Mouse (Mus musculus) hindbrain, embryonic 11.5 days (tissue): Measurements from ENCODE around the gene Tmed2. TPM values are rescaled to one million over a fixed set of nuclear protein-coding genes. Genes with fewer than 3 reads are reported as not detected.

Experiments used
- ATAC-seq: fragments of 200-750 bp; cut with Nextera tagmentation; 2 replicates; pipeline ENCODE4 v1.8.0; 2017; ENCODE audit warnings: mild to moderate bottlenecking, moderate TSS enrichment, moderate library complexity; ENCODE audit not compliant: low FRiP score
- DNase-seq: peaks from one replicate; pipeline ENCODE4 v3.0.0-alpha.2; 2015; ENCODE audit warnings: low spot score
- H3K27ac ChIP-seq: fragments of 300-500 bp; sonication (generic); 2 replicates; pipeline ENCODE4 v1.5.1; 2014; ENCODE audit warnings: mild to moderate bottlenecking, low read depth, low read length
- H3K27me3 ChIP-seq: fragments of 300-500 bp; sonication (generic); 2 replicates; pipeline ENCODE4 v1.6.1; 2014; ENCODE audit warnings: mild to moderate bottlenecking, low read length, moderate library complexity, mixed read lengths; ENCODE audit not compliant: control insufficient read depth, insufficient read depth
- H3K36me3 ChIP-seq: fragments of 300-500 bp; sonication (generic); 2 replicates; pipeline ENCODE4 v1.6.1; 2014; ENCODE audit warnings: mild to moderate bottlenecking, low read length, moderate library complexity, mixed read lengths; ENCODE audit not compliant: control insufficient read depth, insufficient read depth
- H3K4me1 ChIP-seq: fragments of 300-500 bp; sonication (generic); replicated peaks from 2 replicates; pipeline ENCODE4 v1.6.1; 2014; ENCODE audit warnings: low read length, mixed read lengths; ENCODE audit not compliant: control insufficient read depth, insufficient read depth
- H3K4me2 ChIP-seq: fragments of 300-500 bp; sonication (generic); replicated peaks from 2 replicates; pipeline ENCODE4 v1.6.1; 2014; ENCODE audit warnings: mild to moderate bottlenecking, low read depth, low read length
- H3K4me3 ChIP-seq: fragments of 300-500 bp; sonication (generic); 2 replicates; pipeline ENCODE4 v1.5.1; 2014; ENCODE audit warnings: low read depth, low read length
- H3K9ac ChIP-seq: fragments of 300-500 bp; sonication (generic); 2 replicates; pipeline ENCODE4 v1.6.1; 2014; ENCODE audit warnings: low read depth, low read length
- H3K9me3 ChIP-seq: fragments of 300-500 bp; sonication (generic); 2 replicates; pipeline ENCODE4 v1.6.1; 2016; ENCODE audit warnings: low read length; ENCODE audit not compliant: control insufficient read depth
- WGBS: fragments of 180-500 bp; shearing (Covaris S2); extraction: QIAGEN DNeasy Blood & Tissue Kit; methylation state at CpG from one replicate; pipeline ENCODE4 v1.1.7; 2014; 5-methylcytosine and 5-hydroxymethylcytosine counted together
- polyA plus RNA-seq: library from polyadenylated mRNA; unstranded; fragments of >200 nt; fragmentation: Nextera tagmentation; extraction: Ambion mirVana; gene quantifications from 2 replicates; pipeline ENCODE4 v1.2.1, GENCODE M21; 2014

The Tmed2 gene
- polyA plus RNA-seq, 1 experiment from 2014 or later: 474 TPM

GRCm38 (mm10) chr5:124515789-124516188 is 24.7 kb upstream of the Tmed2 start:
- no peaks in the 10 kb centered on the region for H3K9me3 ChIP-seq
- H3K27me3 ChIP-seq: no peaks in the 10 kb centered on the region
- H3K4me2 ChIP-seq: no peak overlapping the region
- DNase-seq: no peak
- no peaks in the 10 kb centered on the region for H3K4me1 ChIP-seq
- no peak overlapping the region for H3K27ac ChIP-seq
- H3K4me3 ChIP-seq: no peak overlapping the region
- H3K9ac ChIP-seq: no peak overlapping the region
- WGBS: 84% methylated on average over 5 of the region's 5 CpGs
- no peak for ATAC-seq
- 0 out of 2 replicates have a peak, but pooled peaks cover 2% of the 10 kb centered on the region for H3K36me3 ChIP-seq

GRCm38 (mm10) chr5:124518648-124519047 is 21.8 kb upstream of the Tmed2 start:
- no peak for ATAC-seq
- no peak overlapping the region for H3K27ac ChIP-seq
- no peak for DNase-seq
- no peaks in the 10 kb centered on the region for H3K9me3 ChIP-seq
- no peak overlapping the region for H3K9ac ChIP-seq
- H3K4me1 ChIP-seq: no peaks in the 10 kb centered on the region
- no peaks in the 10 kb centered on the region for H3K27me3 ChIP-seq
- WGBS: 51% methylated on average over 10 of the region's 10 CpGs
- no peak overlapping the region for H3K4me2 ChIP-seq
- H3K4me3 ChIP-seq: no peak overlapping the region
- H3K36me3 ChIP-seq: 0 out of 2 replicates have a peak, but pooled peaks cover 2% of the 10 kb centered on the region

DNA sequence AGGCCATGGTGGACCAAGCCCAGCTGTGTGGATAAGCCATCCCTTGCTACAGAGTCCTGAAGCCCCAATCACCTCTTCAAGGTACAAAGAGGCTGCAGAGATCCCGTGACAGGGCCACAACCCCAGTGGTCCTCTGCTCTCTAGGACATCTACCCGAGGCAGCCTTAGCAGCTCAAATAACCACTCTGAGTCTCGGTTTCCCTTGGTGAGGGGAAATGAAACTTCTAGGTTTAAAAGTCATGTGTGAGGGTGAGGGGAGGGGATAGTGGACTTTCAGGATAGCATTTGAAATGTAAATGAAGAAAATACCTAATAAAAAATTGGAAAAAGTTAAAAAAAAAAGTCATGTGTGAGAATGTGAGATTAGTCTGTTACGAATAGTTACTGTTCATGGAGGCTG is 18.9 kb upstream of the Tmed2 start:
- H3K36me3 ChIP-seq: no peaks in the 10 kb centered on the region
- WGBS: 87% methylated on average over 4 of the region's 4 CpGs
- H3K4me1 ChIP-seq: no peaks in the 10 kb centered on the region
- H3K27me3 ChIP-seq: no peaks in the 10 kb centered on the region
- no peak overlapping the region for H3K9ac ChIP-seq
- no peak for ATAC-seq
- no peak overlapping the region for H3K4me3 ChIP-seq
- DNase-seq: no peak
- no peak overlapping the region for H3K4me2 ChIP-seq
- no peaks in the 10 kb centered on the region for H3K9me3 ChIP-seq
- H3K27ac ChIP-seq: no peak overlapping the region

GRCm38 (mm10) chr5:124523032-124523431 is 17.5 kb upstream of the Tmed2 start:
- no peaks in the 10 kb centered on the region for H3K9me3 ChIP-seq
- H3K4me3 ChIP-seq: no peak overlapping the region
- no peaks in the 10 kb centered on the region for H3K36me3 ChIP-seq
- H3K27me3 ChIP-seq: no peaks in the 10 kb centered on the region
- ATAC-seq (no peak), DNase-seq (no peak)
- WGBS: 98% methylated on average over 8 of the region's 8 CpGs
- no peaks in the 10 kb centered on the region for H3K4me1 ChIP-seq
- H3K4me2 ChIP-seq: no peak overlapping the region
- H3K9ac ChIP-seq: no peak overlapping the region
- H3K27ac ChIP-seq: no peak overlapping the region

DNA sequence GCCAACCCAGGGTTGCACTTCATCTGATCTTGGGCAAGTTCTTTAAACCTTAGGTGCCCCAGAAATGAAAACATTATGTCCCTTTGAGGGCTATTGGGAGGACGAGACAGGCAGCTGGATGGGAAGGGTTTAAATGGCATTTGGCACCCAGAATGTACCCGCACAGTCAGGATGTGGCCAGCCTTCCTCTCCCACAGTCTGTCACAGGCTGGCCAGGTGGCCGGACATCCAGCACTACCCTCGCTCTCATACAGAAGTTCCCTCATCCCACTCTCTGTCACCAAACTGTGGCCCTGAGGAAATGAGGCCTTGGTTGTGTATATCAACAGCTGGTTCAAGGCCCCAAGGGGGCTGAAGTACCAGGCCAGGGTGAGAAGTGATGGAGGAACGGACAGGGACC is 15.6 kb upstream of the Tmed2 start:
- no peaks in the 10 kb centered on the region for H3K9me3 ChIP-seq
- no peak overlapping the region for H3K9ac ChIP-seq
- H3K4me1 ChIP-seq: peaks cover 4% of the 10 kb centered on the region; the same call in 1 of the 2 replicates
- 94% methylated on average over 5 of the region's 5 CpGs for WGBS
- H3K4me2 ChIP-seq: no peak overlapping the region
- ATAC-seq (no peak), DNase-seq (no peak)
- H3K36me3 ChIP-seq: no peaks in the 10 kb centered on the region
- H3K4me3 ChIP-seq: no peak overlapping the region
- H3K27ac ChIP-seq: no peak overlapping the region
- no peaks in the 10 kb centered on the region for H3K27me3 ChIP-seq

- Histone ChIP-seq H3K36me3 (no peaks in the 10 kb centered on the region), H3K4me3 (peak overlapping the region; percentile 4; the same call in 1 of the 2 replicates), H3K9ac (no peak overlapping the region), H3K9me3 (no peaks in the 10 kb centered on the region), H3K27ac (no peak overlapping the region), H3K27me3 (no peaks in the 10 kb centered on the region), H3K4me2 (peak overlapping the region; percentile 24), H3K4me1 (peaks cover 6% of the 10 kb centered on the region)
- 71% methylated on average over 4 of the region's 4 CpGs for WGBS
- ATAC-seq (no peak), DNase-seq (no peak)
These were observed 12.1 kb upstream of the Tmed2 start for GRCm38 (mm10) chr5:124528351-124528750.

DNA sequence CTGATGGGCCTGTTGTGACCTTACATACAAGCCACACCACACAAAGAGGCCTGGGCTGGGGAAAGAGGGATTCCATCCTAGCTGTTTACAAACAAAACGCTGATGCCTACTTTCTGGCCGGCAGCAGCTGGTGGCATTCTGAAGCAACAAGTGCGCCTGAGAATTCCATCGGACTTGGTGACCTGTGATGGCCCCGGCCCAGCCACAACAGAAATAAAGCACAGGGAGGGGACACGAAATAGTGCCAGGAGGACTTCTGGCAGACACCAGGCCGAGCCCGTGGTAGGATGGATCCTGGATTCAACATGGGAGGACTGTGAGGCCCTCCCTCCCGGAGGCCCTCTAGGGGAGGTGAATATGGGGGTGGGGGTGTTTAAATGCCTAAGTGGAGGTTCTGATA is 11.7 kb upstream of the Tmed2 start:
- H3K27ac ChIP-seq: no peak overlapping the region
- H3K4me3 ChIP-seq: peak overlapping the region; percentile 4; the same call in 1 of the 2 replicates

GRCm38 (mm10) chr5:124529191-124529651 is 11.3 kb upstream of the Tmed2 start:
- WGBS: 39% methylated on average over 8 of the region's 8 CpGs
- no peak overlapping the region for H3K4me3 ChIP-seq
- H3K27me3 ChIP-seq: no peaks in the 10 kb centered on the region
- no peak overlapping the region for H3K27ac ChIP-seq
- no peaks in the 10 kb centered on the region for H3K36me3 ChIP-seq
- H3K9ac ChIP-seq: peak overlapping the region; percentile 23
- H3K4me1 ChIP-seq: peaks cover 6% of the 10 kb centered on the region
- DNase-seq (peak; percentile 14), ATAC-seq (no peak)
- H3K4me2 ChIP-seq: peak overlapping the region; percentile 24
- no peaks in the 10 kb centered on the region for H3K9me3 ChIP-seq

More for the DNA sequence above, 11.7 kb upstream of the Tmed2 start:
- no peak for ATAC-seq
- H3K27me3 ChIP-seq: no peaks in the 10 kb centered on the region
- H3K4me1 ChIP-seq: peaks cover 6% of the 10 kb centered on the region
- 41% methylated on average over 9 of the region's 9 CpGs for WGBS
- peak; percentile 12 for DNase-seq
- no peaks in the 10 kb centered on the region for H3K9me3 ChIP-seq
- H3K4me2 ChIP-seq: peak overlapping the region; percentile 24
- H3K9ac ChIP-seq: peak overlapping the region; percentile 23; the same call in 1 of the 2 replicates
- H3K36me3 ChIP-seq: no peaks in the 10 kb centered on the region

DNA sequence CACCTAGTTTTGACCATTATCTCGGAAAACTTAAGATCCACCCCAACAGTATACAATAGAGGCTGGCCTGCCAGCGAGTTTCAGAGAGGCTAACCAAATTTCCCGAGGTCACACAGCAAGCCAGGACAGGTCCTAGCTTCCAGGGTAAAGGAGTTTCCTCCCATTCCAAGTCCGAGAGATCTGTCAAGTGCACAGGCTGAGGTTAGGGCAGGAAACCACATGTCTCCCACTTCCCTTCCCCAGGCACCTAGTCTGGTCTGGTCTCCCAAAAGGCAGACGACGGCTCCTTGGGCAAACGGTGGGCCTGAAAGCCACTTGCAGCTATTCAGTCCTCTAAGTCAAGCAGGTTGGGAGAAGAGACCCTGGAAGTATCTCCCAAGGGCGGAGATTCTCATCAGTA is 10.8 kb upstream of the Tmed2 start:
- no peak for DNase-seq
- Histone ChIP-seq H3K27me3 (no peaks in the 10 kb centered on the region), H3K4me1 (peaks cover 6% of the 10 kb centered on the region), H3K27ac (no peak overlapping the region), H3K9ac (no peak overlapping the region), H3K36me3 (no peaks in the 10 kb centered on the region), H3K4me3 (no peak overlapping the region), H3K9me3 (no peaks in the 10 kb centered on the region), H3K4me2 (peak overlapping the region; percentile 24)
- no peak for ATAC-seq
- WGBS: 62% methylated on average over 8 of the region's 8 CpGs
